Mouse (Mus musculus) myocyte (in vitro differentiated cells): ENCODE measurements around the gene Grem2.

Experiments used
- CEBPB ChIP-seq: IDR thresholded peaks from 2 replicates; pipeline ENCODE4 v1.6.1; 2011; ENCODE audit warnings: mild to moderate bottlenecking, moderate library complexity; ENCODE audit not compliant: poor library complexity, insufficient read depth, severe bottlenecking
- E2F4 ChIP-seq: IDR thresholded peaks from one replicate; pipeline ENCODE4 v1.6.1; 2011; ENCODE audit warnings: mild to moderate bottlenecking, control low read depth, moderate library complexity; ENCODE audit not compliant: insufficient read depth
- MYOD1 ChIP-seq, 3 experiments: IDR thresholded peaks; one replicate each; pipeline ENCODE4 v1.6.1; 2011; ENCODE audit warnings: control low read depth in 2 of 3, low read depth in 2 of 3, mild to moderate bottlenecking in 2 of 3, moderate library complexity in 1 of 3; ENCODE audit not compliant: insufficient read length in 2 of 3, control insufficient read depth in 1 of 3
- POLR2A ChIP-seq: IDR thresholded peaks from one replicate; pipeline ENCODE4 v1.6.1; 2011; ENCODE audit warnings: low read depth, mild to moderate bottlenecking, control low read depth, moderate library complexity; ENCODE audit not compliant: insufficient read length
- SRF ChIP-seq: IDR thresholded peaks from one replicate; pipeline ENCODE4 v1.6.1; 2011; ENCODE audit warnings: low read depth; ENCODE audit not compliant: control insufficient read depth, insufficient read length
- TCF12 ChIP-seq: IDR thresholded peaks from one replicate; pipeline ENCODE4 v1.6.1; 2011; ENCODE audit warnings: mild to moderate bottlenecking, control low read depth; ENCODE audit not compliant: poor library complexity, insufficient read depth, severe bottlenecking
- USF1 ChIP-seq: IDR thresholded peaks from one replicate; pipeline ENCODE4 v1.6.1; 2011; ENCODE audit warnings: low read depth, mild to moderate bottlenecking, control low read depth, moderate library complexity

DNA sequence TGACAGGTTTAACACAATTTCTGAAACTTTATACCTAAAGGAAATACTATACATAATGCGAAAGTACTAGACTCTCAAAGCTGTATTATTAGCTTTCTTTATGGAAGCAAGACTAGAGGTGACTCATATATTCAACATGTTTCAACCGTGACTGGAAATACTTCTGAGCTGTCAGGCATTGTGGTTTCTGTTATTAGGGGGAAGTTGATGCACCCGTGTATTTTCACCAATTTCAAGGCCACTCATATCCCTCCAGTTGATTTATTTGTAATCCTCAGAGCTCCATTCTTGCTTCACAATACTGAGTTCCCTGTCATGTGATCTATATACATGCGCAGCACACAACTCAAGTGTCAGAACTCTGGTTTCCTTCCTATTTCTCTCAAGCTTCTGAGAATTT lies 46.4 kb downstream of the Grem2 start:
- TF ChIP-seq SRF (no peak), POLR2A (no peak), E2F4 (no peak), CEBPB (no peak), MYOD1 (IDR thresholded peaks at IDR 0.05; ENCODE audit: control insufficient read depth in 1 of 3, insufficient read length in 2 of 3, low read depth in 2 of 3) (no peak), USF1 (peak; percentile 26), TCF12 (no peak)
